Mouse (Mus musculus) lung, postnatal 10 days (tissue): ENCODE results near the gene Trim21.

Experiments
- DNase-seq: peaks from one replicate; pipeline ENCODE4 v3.0.0; 2021

The Trim21 gene

GRCm38 (mm10) chr7:102564999-102565997, at the start of gene Trim21:
Trim21 (minus strand) TSS chr7:102565486.
- DNase-seq, result peak; percentile 97

- no peak for DNase-seq
Measured at GRCm38 (mm10) chr7:102597378-102598031, 32.2 kb upstream of the Trim21 start, which contains the start of gene Olfr552. Olfr552 (plus strand) TSS chr7:102597770.

GRCm38 (mm10) chr7:102591786-102592185, 26.5 kb upstream of the Trim21 start, which contains the start of gene Olfr551:
Olfr551 (minus strand) TSS chr7:102591886.
- DNase-seq, result no peak

- no peak for DNase-seq
Measured at GRCm38 (mm10) chr7:102575998-102576397, 10.7 kb upstream of the Trim21 start.

GRCm38 (mm10) chr7:102573174-102573830, 8.0 kb upstream of the Trim21 start:
- no peak for DNase-seq

- DNase-seq, result no peak
Measured at GRCm38 (mm10) chr7:102571142-102571541, 5.9 kb upstream of the Trim21 start, which contains the start of gene Olfr550. Olfr550 (plus strand) TSS chr7:102571442.

GRCm38 (mm10) chr7:102566219-102566618, 933 bp upstream of the Trim21 start:
- no peak for DNase-seq

- no peak for DNase-seq
Measured at GRCm38 (mm10) chr7:102553279-102553678, 12.0 kb downstream of the Trim21 start.

GRCm38 (mm10) chr7:102549570-102549969, 15.7 kb downstream of the Trim21 start, which contains the start of gene Olfr549:
Olfr549 (plus strand) TSS chr7:102549870.
- DNase-seq, result no peak

GRCm38 (mm10) chr7:102541251-102541650, 24.0 kb downstream of the Trim21 start:
- no peak for DNase-seq

- no peak for DNase-seq
Measured at GRCm38 (mm10) chr7:102540596-102540995, 24.7 kb downstream of the Trim21 start, which contains the start of gene Olfr548-ps1. Olfr548-ps1 (plus strand) TSS chr7:102540896.

GRCm38 (mm10) chr7:102534449-102534848, 30.8 kb downstream of the Trim21 start, which contains the start of gene Olfr547:
Olfr547 (plus strand) TSS chr7:102534749.
- DNase-seq, result no peak

- no peak for DNase-seq
Measured at GRCm38 (mm10) chr7:102529052-102529451, 36.2 kb downstream of the Trim21 start.

GRCm38 (mm10) chr7:102517051-102517335, 48.3 kb downstream of the Trim21 start:
- no peak for DNase-seq

- DNase-seq, result peak; percentile 14
Measured at GRCm38 (mm10) chr7:102516261-102517050, 48.8 kb downstream of the Trim21 start.

GRCm38 (mm10) chr7:102514144-102514543, 51.1 kb downstream of the Trim21 start:
- no peak for DNase-seq

GRCm38 (mm10) chr7:102512814-102513435, 52.4 kb downstream of the Trim21 start:
- peak; percentile 90 for DNase-seq

GRCm38 (mm10) chr7:102511927-102512326, 53.4 kb downstream of the Trim21 start:
- no peak for DNase-seq

GRCm38 (mm10) chr7:102509726-102510125, 55.6 kb downstream of the Trim21 start:
- DNase-seq, result no peak

- no peak for DNase-seq
Measured at GRCm38 (mm10) chr7:102508666-102509065, 56.6 kb downstream of the Trim21 start.

GRCm38 (mm10) chr7:102508066-102508465, 57.2 kb downstream of the Trim21 start:
- DNase-seq, result no peak
